Mouse (Mus musculus): ENCODE data around the gene Rnase4.

DNA sequence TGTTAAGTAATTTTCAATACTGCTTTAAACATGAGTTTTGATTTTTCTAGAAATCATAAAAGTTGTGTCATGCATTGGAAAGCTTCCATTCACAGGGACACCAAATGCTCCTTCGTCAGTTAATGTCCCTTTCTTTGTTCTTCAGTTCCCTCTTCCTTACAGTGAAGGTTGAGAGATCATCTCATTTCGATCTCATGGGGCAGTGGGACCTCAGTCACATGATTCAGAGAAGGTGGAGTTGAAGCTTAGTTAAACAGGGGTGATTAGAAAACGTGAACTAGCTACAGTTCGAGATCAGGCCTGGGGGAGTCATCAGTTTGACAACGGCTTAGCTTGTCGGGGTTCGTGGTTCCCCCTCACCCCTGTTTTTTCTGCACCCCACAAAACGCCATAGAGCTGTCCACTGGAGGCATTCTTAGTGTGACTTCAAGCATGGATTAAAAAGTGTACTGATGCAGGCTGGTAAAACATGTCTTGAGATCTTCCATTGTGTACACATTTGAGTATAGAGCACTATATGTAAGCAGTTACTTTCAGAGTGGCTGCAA is 1.3 kb downstream of the Rnase4 start:
- no peak for TF ChIP-seq GATA1 (IDR thresholded peaks at IDR 0.05; ENCODE audit: low read length)
- TF ChIP-seq TAL1 (IDR thresholded peaks at IDR 0.05; ENCODE audit: low read length) = no peak

All from erythroblast, embryonic 14.5 days (primary cell).